Mouse (Mus musculus) kidney, adult 2 months (tissue): Measurements from ENCODE around the gene Sass6.

Source experiments
- CTCF ChIP-seq: fragments of 200-500 bp; conservative IDR thresholded peaks from 2 replicates; pipeline ENCODE4 v1.5.1; 2011; ENCODE audit warnings: low read depth, mild to moderate bottlenecking, control low read depth, low read length, moderate library complexity, mixed read lengths; ENCODE audit not compliant: insufficient read depth, insufficient read length
- POLR2A ChIP-seq: fragments of 200-500 bp; IDR thresholded peaks from one replicate; pipeline ENCODE4 v1.6.1; 2011; ENCODE audit warnings: low read depth, low read length, control low read depth

DNA sequence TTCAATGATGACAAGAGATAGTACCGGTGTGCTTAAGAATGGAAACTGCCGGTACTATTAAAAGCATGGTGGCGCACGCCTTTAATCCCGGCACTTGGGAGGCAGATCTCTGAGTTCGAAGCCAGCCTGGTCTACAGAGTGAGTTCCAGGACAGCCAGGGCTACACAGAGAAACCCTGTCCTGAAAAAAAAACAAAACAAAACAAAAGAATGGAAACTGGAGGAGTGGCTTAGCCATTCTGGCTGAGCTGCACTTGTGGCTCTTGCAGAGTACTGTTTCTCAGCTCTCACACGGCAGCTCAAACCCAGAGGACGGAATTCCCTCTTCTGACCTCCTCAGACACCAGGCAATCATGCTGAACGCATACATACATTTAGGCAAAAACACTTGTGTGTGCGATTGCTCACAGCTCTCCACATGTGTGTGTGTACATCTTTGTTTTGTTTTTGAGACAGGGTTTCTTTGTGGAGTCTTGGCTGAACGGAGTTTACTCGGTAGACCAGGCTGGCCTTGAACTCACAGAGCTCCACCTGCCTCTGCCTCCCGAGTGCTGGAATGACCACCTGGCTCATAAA, 65.2 kb downstream of the Sass6 start:
- TF ChIP-seq CTCF (no peak), POLR2A (no peak)
